Mouse (Mus musculus): ENCODE measurements around the gene Ppp2r2d. TPM values are rescaled to one million over a fixed set of nuclear protein-coding genes. Genes with fewer than 3 reads are reported as not detected.

The Ppp2r2d gene
- polyA plus RNA-seq, 1 experiment, result 34.1 TPM

GRCm38 (mm10) chr7:138850083-138850482, 4.2 kb downstream of the Ppp2r2d start:
- H3K4me3 ChIP-seq (ENCODE audit: insufficient read depth, poor library complexity, severe bottlenecking), result no peak overlapping the region
- H3ac ChIP-seq (ENCODE audit: control insufficient read depth, insufficient read length, low read depth), result no peak overlapping the region
- H3K27me3 ChIP-seq (ENCODE audit: control insufficient read depth, insufficient read depth, insufficient read length), result no peaks in the 10 kb centered on the region
- H3K36me3 ChIP-seq (ENCODE audit: control insufficient read depth, insufficient read depth), result peaks cover 29% of the 10 kb centered on the region
- H3K79me2 ChIP-seq (ENCODE audit: control insufficient read depth, insufficient read depth), result peaks cover 86% of the 10 kb centered on the region
- H3K79me3 ChIP-seq (ENCODE audit: low read depth), result peaks cover 56% of the 10 kb centered on the region
- TF ChIP-seq MYOG (IDR thresholded peaks at IDR 0.05; ENCODE audit: control insufficient read depth, extremely low read depth, insufficient read length), result no peak
- no peak for TF ChIP-seq CTCF (IDR thresholded peaks at IDR 0.05; ENCODE audit: control insufficient read depth, insufficient read depth, insufficient read length)
- TF ChIP-seq USF1 (IDR thresholded peaks at IDR 0.05; ENCODE audit: low read depth), result no peak
- no peak for TF ChIP-seq CEBPB (IDR thresholded peaks at IDR 0.05; ENCODE audit: low read depth)
- no peak for TF ChIP-seq MYOD1 (IDR thresholded peaks at IDR 0.05; ENCODE audit: control insufficient read depth, insufficient read length, low read depth)
- TF ChIP-seq MAX (IDR thresholded peaks at IDR 0.05), result no peak
- TF ChIP-seq FOSL1 (IDR thresholded peaks at IDR 0.05; ENCODE audit: insufficient read depth, low read length, poor library complexity, severe bottlenecking), result no peak

- Histone ChIP-seq H3K27me3 (ENCODE audit: control insufficient read depth, insufficient read depth, insufficient read length) (no peaks in the 10 kb centered on the region), H3K79me2 (ENCODE audit: control insufficient read depth, insufficient read depth) (peaks cover 98% of the 10 kb centered on the region), H3K79me3 (ENCODE audit: low read depth) (peaks cover 58% of the 10 kb centered on the region), H3K36me3 (ENCODE audit: control insufficient read depth, insufficient read depth) (peaks cover 50% of the 10 kb centered on the region), H3ac (ENCODE audit: control insufficient read depth, insufficient read length, low read depth) (no peak overlapping the region), H3K4me3 (ENCODE audit: insufficient read depth, poor library complexity, severe bottlenecking) (no peak overlapping the region)
- TF ChIP-seq CTCF (IDR thresholded peaks at IDR 0.05; ENCODE audit: control insufficient read depth, insufficient read depth, insufficient read length) (no peak), MYOD1 (IDR thresholded peaks at IDR 0.05; ENCODE audit: control insufficient read depth, insufficient read length, low read depth) (no peak), MYOG (IDR thresholded peaks at IDR 0.05; ENCODE audit: control insufficient read depth, extremely low read depth, insufficient read length) (no peak), CEBPB (IDR thresholded peaks at IDR 0.05; ENCODE audit: low read depth) (no peak), USF1 (IDR thresholded peaks at IDR 0.05; ENCODE audit: low read depth) (no peak), MAX (IDR thresholded peaks at IDR 0.05) (no peak), FOSL1 (IDR thresholded peaks at IDR 0.05; ENCODE audit: insufficient read depth, low read length, poor library complexity, severe bottlenecking) (no peak)
Measured at GRCm38 (mm10) chr7:138853417-138854031, 7.6 kb downstream of the Ppp2r2d start.

- H3K27me3 ChIP-seq (ENCODE audit: control insufficient read depth, insufficient read depth, insufficient read length), result no peaks in the 10 kb centered on the region
- no peak overlapping the region for H3K4me3 ChIP-seq (ENCODE audit: insufficient read depth, poor library complexity, severe bottlenecking)
- H3ac ChIP-seq (ENCODE audit: control insufficient read depth, insufficient read length, low read depth), result no peak overlapping the region
- H3K36me3 ChIP-seq (ENCODE audit: control insufficient read depth, insufficient read depth), result peaks cover 50% of the 10 kb centered on the region
- TF ChIP-seq CEBPB (IDR thresholded peaks at IDR 0.05; ENCODE audit: low read depth), result no peak
- no peak for TF ChIP-seq CTCF (IDR thresholded peaks at IDR 0.05; ENCODE audit: control insufficient read depth, insufficient read depth, insufficient read length)
- no peak for TF ChIP-seq MYOG (IDR thresholded peaks at IDR 0.05; ENCODE audit: control insufficient read depth, extremely low read depth, insufficient read length)
- no peak for TF ChIP-seq FOSL1 (IDR thresholded peaks at IDR 0.05; ENCODE audit: insufficient read depth, low read length, poor library complexity, severe bottlenecking)
- no peak for TF ChIP-seq MYOD1 (IDR thresholded peaks at IDR 0.05; ENCODE audit: control insufficient read depth, insufficient read length, low read depth)
- TF ChIP-seq USF1 (IDR thresholded peaks at IDR 0.05; ENCODE audit: low read depth), result no peak
- H3K79me2 ChIP-seq (ENCODE audit: control insufficient read depth, insufficient read depth), result peaks cover 98% of the 10 kb centered on the region
- H3K79me3 ChIP-seq (ENCODE audit: low read depth), result peaks cover 59% of the 10 kb centered on the region
Measured at GRCm38 (mm10) chr7:138854201-138854600, 8.3 kb downstream of the Ppp2r2d start.

GRCm38 (mm10) chr7:138856670-138857069, 10.8 kb downstream of the Ppp2r2d start:
- Histone ChIP-seq H3K27me3 (ENCODE audit: control insufficient read depth, insufficient read depth, insufficient read length) (no peaks in the 10 kb centered on the region), H3K79me2 (ENCODE audit: control insufficient read depth, insufficient read depth) (peaks cover 98% of the 10 kb centered on the region), H3ac (ENCODE audit: control insufficient read depth, insufficient read length, low read depth) (no peak overlapping the region), H3K36me3 (ENCODE audit: control insufficient read depth, insufficient read depth) (peaks cover 43% of the 10 kb centered on the region), H3K4me3 (ENCODE audit: insufficient read depth, poor library complexity, severe bottlenecking) (no peak overlapping the region), H3K79me3 (ENCODE audit: low read depth) (peaks cover 48% of the 10 kb centered on the region)
- TF ChIP-seq MAX (IDR thresholded peaks at IDR 0.05) (no peak), CEBPB (IDR thresholded peaks at IDR 0.05; ENCODE audit: low read depth) (no peak), CTCF (IDR thresholded peaks at IDR 0.05; ENCODE audit: control insufficient read depth, insufficient read depth, insufficient read length) (no peak), FOSL1 (IDR thresholded peaks at IDR 0.05; ENCODE audit: insufficient read depth, low read length, poor library complexity, severe bottlenecking) (no peak), MYOD1 (IDR thresholded peaks at IDR 0.05; ENCODE audit: control insufficient read depth, insufficient read length, low read depth) (no peak), MYOG (IDR thresholded peaks at IDR 0.05; ENCODE audit: control insufficient read depth, extremely low read depth, insufficient read length) (no peak), USF1 (IDR thresholded peaks at IDR 0.05; ENCODE audit: low read depth) (no peak)

GRCm38 (mm10) chr7:138863950-138864572, 18.2 kb downstream of the Ppp2r2d start:
- TF ChIP-seq CTCF (IDR thresholded peaks at IDR 0.05; ENCODE audit: control insufficient read depth, insufficient read depth, insufficient read length) (no peak), FOSL1 (IDR thresholded peaks at IDR 0.05; ENCODE audit: insufficient read depth, low read length, poor library complexity, severe bottlenecking) (no peak), MYOD1 (IDR thresholded peaks at IDR 0.05; ENCODE audit: control insufficient read depth, insufficient read length, low read depth) (no peak), CEBPB (IDR thresholded peaks at IDR 0.05; ENCODE audit: low read depth) (no peak), MYOG (IDR thresholded peaks at IDR 0.05; ENCODE audit: control insufficient read depth, extremely low read depth, insufficient read length) (no peak), MAX (IDR thresholded peaks at IDR 0.05) (no peak), USF1 (IDR thresholded peaks at IDR 0.05; ENCODE audit: low read depth) (no peak)
- Histone ChIP-seq H3K79me3 (ENCODE audit: low read depth) (peaks cover 57% of the 10 kb centered on the region), H3K4me3 (ENCODE audit: insufficient read depth, poor library complexity, severe bottlenecking) (no peak overlapping the region), H3K36me3 (ENCODE audit: control insufficient read depth, insufficient read depth) (peaks cover 9% of the 10 kb centered on the region), H3K79me2 (ENCODE audit: control insufficient read depth, insufficient read depth) (peaks cover 88% of the 10 kb centered on the region), H3K27me3 (ENCODE audit: control insufficient read depth, insufficient read depth, insufficient read length) (no peaks in the 10 kb centered on the region), H3ac (ENCODE audit: control insufficient read depth, insufficient read length, low read depth) (no peak overlapping the region)

All from C2C12 (cell line).